Mouse (Mus musculus) kidney, adult 2 months (tissue): ENCODE results near the gene Tbc1d9.

Experiments
- CTCF ChIP-seq: fragments of 200-500 bp; conservative IDR thresholded peaks from 2 replicates; pipeline ENCODE4 v1.5.1; 2011; ENCODE audit warnings: low read depth, mild to moderate bottlenecking, control low read depth, low read length, moderate library complexity, mixed read lengths; ENCODE audit not compliant: insufficient read depth, insufficient read length
- POLR2A ChIP-seq: fragments of 200-500 bp; IDR thresholded peaks from one replicate; pipeline ENCODE4 v1.6.1; 2011; ENCODE audit warnings: low read depth, low read length, control low read depth

DNA sequence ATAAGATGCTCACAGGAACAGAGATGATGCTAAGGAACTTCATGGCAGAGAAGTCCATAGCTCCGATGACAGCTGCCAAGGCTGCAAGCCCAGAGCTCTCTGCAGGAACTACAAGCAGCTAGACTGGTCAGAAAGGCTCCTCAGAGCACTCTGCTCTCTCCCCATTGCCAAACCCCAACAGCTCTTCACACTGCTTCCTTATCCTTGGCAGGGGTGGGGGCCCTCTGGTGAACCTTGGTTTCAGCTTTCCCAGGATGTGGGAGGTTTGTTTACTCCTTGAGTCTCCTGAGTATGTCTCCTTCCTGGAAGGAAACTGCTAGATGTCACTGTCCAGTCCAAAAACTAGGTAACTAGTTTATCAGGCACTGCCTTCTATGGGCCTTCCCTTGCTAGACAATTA lies 25.1 kb upstream of the Tbc1d9 start:
- TF ChIP-seq CTCF (no peak), POLR2A (no peak)
